Mouse (Mus musculus) hindbrain, postnatal 0 days (tissue): ENCODE results near the gene Fancm. TPM values are rescaled to one million over a fixed set of nuclear protein-coding genes. Genes with fewer than 3 reads are reported as not detected.
A peak's percentile ranks its signal among the peaks of the same experiment; 100 is the strongest.

Experiments used
- ATAC-seq: fragments of 200-750 bp; cut with Nextera tagmentation; 2 replicates; pipeline ENCODE4 v1.8.0; 2017; ENCODE audit warnings: mild to moderate bottlenecking, moderate TSS enrichment, moderate library complexity
- DNase-seq: peaks from one replicate; pipeline ENCODE4 v3.0.0-alpha.2; 2015; ENCODE audit warnings: low spot score
- H3K27ac ChIP-seq: fragments of 300-500 bp; sonication (generic); 2 replicates; pipeline ENCODE4 v1.5.1; 2014; ENCODE audit warnings: mild to moderate bottlenecking
- H3K27me3 ChIP-seq: fragments of 300-500 bp; sonication (generic); 2 replicates; pipeline ENCODE4 v1.6.1; 2014; ENCODE audit warnings: low read length, mixed read lengths; ENCODE audit not compliant: insufficient read depth
- H3K36me3 ChIP-seq: fragments of 300-500 bp; sonication (generic); 2 replicates; pipeline ENCODE4 v1.6.1; 2014; ENCODE audit warnings: low read length, mixed read lengths; ENCODE audit not compliant: insufficient read depth
- H3K4me1 ChIP-seq: fragments of 300-500 bp; sonication (generic); 2 replicates; pipeline ENCODE4 v1.6.1; 2014; ENCODE audit warnings: antibody characterized with exemption, low read length, mixed read lengths; ENCODE audit not compliant: insufficient read depth
- H3K4me2 ChIP-seq: fragments of 300-500 bp; sonication (generic); 2 replicates; pipeline ENCODE4 v1.6.1; 2014; ENCODE audit warnings: low read depth, mild to moderate bottlenecking, low read length, moderate library complexity, mixed read lengths
- H3K4me3 ChIP-seq: fragments of 300-500 bp; sonication (generic); 2 replicates; pipeline ENCODE4 v1.5.1; 2014; ENCODE audit warnings: low read length
- H3K9ac ChIP-seq: fragments of 300-500 bp; sonication (generic); replicated peaks from 2 replicates; pipeline ENCODE4 v1.6.1; 2014; ENCODE audit warnings: mild to moderate bottlenecking, low read length, moderate library complexity, mixed read lengths
- H3K9me3 ChIP-seq: fragments of 300-500 bp; sonication (generic); 2 replicates; pipeline ENCODE4 v1.6.1; 2016; ENCODE audit warnings: low read length, mixed read lengths
- CTCF ChIP-seq: IDR thresholded peaks from 2 replicates; pipeline ENCODE4 v1.5.1; 2016; ENCODE audit warnings: antibody characterized with exemption, control low read depth, low read depth
- WGBS: fragments of 180-500 bp; shearing (Covaris S2); extraction: QIAGEN DNeasy Blood & Tissue Kit; methylation state at CpG from one replicate; pipeline ENCODE4 v1.1.7; 2014; 5-methylcytosine and 5-hydroxymethylcytosine counted together
- polyA plus RNA-seq: library from polyadenylated mRNA; unstranded; fragments of >200 nt; fragmentation: Nextera tagmentation; extraction: Ambion mirVana; gene quantifications from 2 replicates; pipeline ENCODE4 v1.2.1, GENCODE M21; 2015
- total RNA-seq: library from RNA; depleted of rRNA; stranded (reverse); fragments of >200 nt; gene quantifications from 2 replicates; pipeline ENCODE4 v1.2.3, GENCODE M21; 2014; rRNA removed

The Fancm gene
- 14.2 and 16.2 TPM in 2 replicates for total RNA-seq
- polyA plus RNA-seq = 6.1 and 8.2 TPM in 2 replicates

DNA sequence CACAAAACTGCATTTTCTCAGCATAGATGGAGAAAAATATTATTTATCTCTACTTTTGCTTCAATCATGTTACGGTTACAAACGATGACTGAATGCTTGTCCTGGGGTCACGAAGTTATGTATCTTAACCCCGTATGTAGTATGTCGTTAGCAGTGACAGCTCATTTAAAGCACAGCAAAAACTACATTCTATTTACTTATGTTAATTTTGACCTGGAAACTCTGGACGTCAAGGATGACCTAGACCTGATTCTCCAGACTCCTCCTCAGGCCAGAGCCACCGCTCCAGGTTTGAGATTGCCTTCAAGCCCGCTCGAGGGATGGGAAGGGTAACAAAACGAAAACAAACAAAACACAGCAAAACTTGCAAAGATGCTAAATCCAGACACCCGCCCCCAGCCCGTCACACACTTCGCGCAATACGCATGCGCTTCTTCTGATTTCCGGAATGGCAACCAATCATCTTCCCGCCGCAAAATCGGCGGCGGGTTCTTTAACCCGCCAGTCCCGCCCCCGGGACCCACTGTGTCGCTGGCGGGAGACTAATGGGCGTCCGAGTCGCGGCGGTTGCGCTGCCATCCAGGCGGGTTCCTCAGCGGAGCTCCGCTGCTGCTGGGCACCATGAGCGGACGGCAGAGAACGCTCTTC lies at the start of gene Fancm:
Gene Fancm, plus strand, starts transcription at position 519 of the 648 bp plus-strand sequence.
- Histone ChIP-seq H3K9ac (peak within 1 kb of the TSS; percentile 84), H3K4me3 (peak within 1 kb of the TSS; percentile 90), H3K27ac (peak within 1 kb of the TSS; percentile 84), H3K4me1 (peaks cover 14% of the 10 kb centered on the region), H3K4me2 (peak within 1 kb of the TSS; percentile 88), H3K36me3 (no peaks in the 10 kb centered on the region), H3K9me3 (no peaks in the 10 kb centered on the region), H3K27me3 (no peaks in the 10 kb centered on the region)
- ATAC-seq = peak; percentile 60
- peak; percentile 97 for DNase-seq
- no peak for TF ChIP-seq CTCF
- WGBS = 2% methylated on average over 39 of the region's 39 CpGs

DNA sequence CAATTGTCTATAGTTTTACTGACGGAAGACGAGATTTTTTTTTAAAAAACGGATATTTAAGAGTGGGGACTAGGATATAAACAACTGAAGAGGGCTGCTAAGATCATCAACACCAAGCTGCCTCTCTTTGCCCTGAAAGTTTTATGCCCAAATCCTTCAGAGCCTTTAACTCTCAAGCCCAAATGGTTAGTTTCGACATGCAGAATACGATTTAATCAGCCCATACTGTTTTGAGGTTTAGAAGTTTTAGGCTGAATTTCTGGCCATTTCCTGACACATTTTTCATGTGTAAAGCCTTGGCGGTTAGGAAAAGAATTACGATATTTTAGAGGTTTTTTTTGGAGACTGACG lies 39.6 kb upstream of the Fancm start:
- 39% methylated on average over 8 of the region's 8 CpGs for WGBS
- ATAC-seq = no peak

DNA sequence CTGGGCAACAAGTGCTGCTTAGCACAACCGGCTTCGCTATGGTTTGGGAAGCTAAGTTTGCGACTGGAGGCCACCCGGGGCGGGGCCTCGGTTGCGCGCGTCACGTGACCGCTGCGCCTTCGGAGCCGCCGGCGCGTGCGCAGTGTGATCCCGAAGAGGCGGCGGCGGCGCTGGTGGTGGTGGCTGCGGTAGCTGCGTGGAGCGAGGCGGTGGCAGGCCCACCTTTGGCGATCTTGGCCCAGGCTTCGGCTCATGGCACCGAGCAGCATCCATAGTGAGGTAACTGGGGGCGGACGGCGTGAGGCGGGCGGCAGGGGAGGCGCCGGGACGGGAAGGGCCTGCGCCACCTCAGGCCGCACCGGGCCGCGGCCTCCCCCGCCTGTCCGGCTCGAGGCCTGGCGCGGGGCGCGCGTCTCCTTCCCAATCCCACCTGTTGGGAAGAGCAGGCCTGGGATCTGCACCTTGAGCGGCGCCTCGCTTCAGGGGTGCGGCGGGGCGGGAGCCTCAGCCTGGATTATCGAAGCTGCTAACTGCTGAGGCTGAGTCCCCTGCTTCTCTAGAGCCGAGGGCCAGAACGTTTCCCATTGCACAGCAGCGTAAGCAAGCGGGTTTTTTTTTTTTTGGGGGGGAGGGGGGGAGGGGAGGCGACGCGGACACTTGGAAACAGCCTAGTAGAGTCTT lies 39.1 kb upstream of the Fancm start, which contains the start of gene Prpf39:
Gene Prpf39, plus strand, starts transcription at position 144 of the 681 bp plus-strand sequence.
- H3K4me2 ChIP-seq = peak within 1 kb of the TSS; percentile 72
- H3K9ac ChIP-seq = peak within 1 kb of the TSS; percentile 88
- TF ChIP-seq CTCF = no peak
- H3K36me3 ChIP-seq = no peaks in the 10 kb centered on the region
- no peaks in the 10 kb centered on the region for H3K27me3 ChIP-seq
- DNase-seq = peak; percentile 97
- ATAC-seq = peak; percentile 96
- H3K4me3 ChIP-seq = peak within 1 kb of the TSS; percentile 95
- no peaks in the 10 kb centered on the region for H3K9me3 ChIP-seq
- H3K27ac ChIP-seq = peak within 1 kb of the TSS; percentile 85
- peaks cover 14% of the 10 kb centered on the region; the same call in 1 of the 2 replicates for H3K4me1 ChIP-seq
- 0% methylated on average over 64 of the region's 65 CpGs for WGBS

More for the DNA sequence above, 39.6 kb upstream of the Fancm start:
- no peak for DNase-seq
- H3K4me3 ChIP-seq = peak overlapping the region; percentile 95
- no peak overlapping the region for H3K27ac ChIP-seq
- peaks cover 14% of the 10 kb centered on the region; the same call in 1 of the 2 replicates for H3K4me1 ChIP-seq
- H3K9me3 ChIP-seq = no peaks in the 10 kb centered on the region
- TF ChIP-seq CTCF = no peak
- peak overlapping the region; percentile 88; the same call in 1 of the 2 replicates for H3K9ac ChIP-seq
- peak overlapping the region; percentile 72 for H3K4me2 ChIP-seq
- no peaks in the 10 kb centered on the region for H3K36me3 ChIP-seq
- H3K27me3 ChIP-seq = no peaks in the 10 kb centered on the region

DNA sequence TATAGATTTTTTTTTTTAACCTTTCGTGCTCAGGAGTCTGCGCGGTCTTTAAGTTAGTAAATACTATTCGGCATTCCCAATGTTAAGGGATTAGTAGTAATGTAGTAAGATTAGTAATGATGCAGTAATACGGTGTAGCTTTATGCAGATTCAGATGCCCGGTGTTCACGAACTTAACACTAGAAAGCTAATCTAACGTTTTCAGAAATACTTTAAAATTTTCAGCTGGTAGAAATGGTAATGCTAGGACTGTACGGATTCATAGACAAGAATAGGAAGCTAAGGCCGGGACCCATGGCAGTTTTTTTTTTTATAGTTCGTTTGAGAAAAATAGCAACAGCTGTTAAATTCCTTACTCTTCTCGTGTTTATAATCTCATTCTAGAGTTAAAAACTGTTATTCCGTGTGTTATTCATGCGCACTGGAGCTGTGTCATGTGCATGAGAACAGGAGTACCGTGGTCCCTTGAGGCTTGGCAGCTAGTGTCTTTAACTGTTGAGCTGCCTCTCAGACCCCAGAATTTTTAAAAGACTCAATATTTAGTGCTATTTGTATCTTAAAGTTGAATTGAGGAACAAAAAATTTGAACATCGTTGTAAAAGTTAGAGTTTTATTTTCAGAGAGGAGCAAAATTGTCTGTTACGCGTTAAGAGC lies 38.4 kb upstream of the Fancm start:
- H3K9me3 ChIP-seq = no peaks in the 10 kb centered on the region
- TF ChIP-seq CTCF = no peak
- H3K27ac ChIP-seq = no peak overlapping the region
- peak; percentile 57 for DNase-seq
- H3K9ac ChIP-seq = peak overlapping the region; percentile 88
- peak; percentile 36 for ATAC-seq
- H3K36me3 ChIP-seq = no peaks in the 10 kb centered on the region
- peak overlapping the region; percentile 72 for H3K4me2 ChIP-seq
- peak overlapping the region; percentile 95 for H3K4me3 ChIP-seq
- H3K4me1 ChIP-seq = peaks cover 14% of the 10 kb centered on the region; the same call in 1 of the 2 replicates
- no peaks in the 10 kb centered on the region for H3K27me3 ChIP-seq
- WGBS = 13% methylated on average over 18 of the region's 18 CpGs

DNA sequence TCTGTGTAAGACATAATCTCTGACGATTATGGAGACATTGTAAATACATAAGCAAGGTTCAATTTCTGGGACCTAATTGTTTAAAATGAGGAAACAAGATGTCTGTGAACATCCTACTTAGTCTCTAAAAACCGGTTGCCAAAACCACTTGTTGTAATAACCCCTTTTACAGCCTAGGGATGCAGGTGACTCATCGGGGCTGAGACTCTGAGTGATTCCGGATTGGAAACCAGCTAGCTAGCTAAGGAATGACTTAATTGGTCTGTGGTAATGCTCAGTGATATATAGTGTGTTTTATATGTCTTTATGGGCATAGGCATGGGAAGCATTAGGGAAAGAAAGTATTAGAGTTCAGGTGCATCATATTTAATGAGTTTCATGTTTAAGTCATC lies 37.9 kb upstream of the Fancm start:
- no peaks in the 10 kb centered on the region for H3K36me3 ChIP-seq
- WGBS = 43% methylated on average over 4 of the region's 4 CpGs
- no peak overlapping the region for H3K27ac ChIP-seq
- peaks cover 14% of the 10 kb centered on the region; the same call in 1 of the 2 replicates for H3K4me1 ChIP-seq
- TF ChIP-seq CTCF = no peak
- peak overlapping the region; percentile 88; the same call in 1 of the 2 replicates for H3K9ac ChIP-seq
- no peak for ATAC-seq
- H3K9me3 ChIP-seq = no peaks in the 10 kb centered on the region
- H3K4me3 ChIP-seq = peak overlapping the region; percentile 95
- H3K4me2 ChIP-seq = peak overlapping the region; percentile 72
- DNase-seq = no peak
- no peaks in the 10 kb centered on the region for H3K27me3 ChIP-seq

DNA sequence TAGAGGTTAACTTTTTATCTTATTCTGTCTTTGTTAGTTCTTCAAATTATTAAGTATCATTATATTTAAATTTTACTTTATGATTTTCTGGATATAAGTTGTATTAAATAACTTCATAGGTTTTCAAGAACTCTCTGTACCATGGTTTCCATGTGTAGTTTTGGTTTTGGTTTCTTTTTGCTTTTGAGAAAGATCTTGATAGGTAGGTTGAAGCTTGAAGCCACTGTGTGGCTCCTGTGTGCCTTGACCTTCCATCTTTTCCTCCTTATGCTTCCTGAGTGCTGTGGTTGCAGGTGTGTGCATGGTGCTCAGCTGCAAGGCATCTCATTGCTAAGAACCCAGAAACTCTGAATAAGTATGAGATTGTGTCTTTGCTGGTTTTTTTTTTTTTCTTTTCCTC lies 26.6 kb upstream of the Fancm start:
- no peak overlapping the region for H3K4me2 ChIP-seq
- H3K27me3 ChIP-seq = no peaks in the 10 kb centered on the region
- ATAC-seq (no peak), DNase-seq (no peak)
- H3K9ac ChIP-seq = no peak overlapping the region
- no peaks in the 10 kb centered on the region for H3K4me1 ChIP-seq
- no peaks in the 10 kb centered on the region for H3K9me3 ChIP-seq
- H3K4me3 ChIP-seq = no peak overlapping the region
- H3K27ac ChIP-seq = no peak overlapping the region
- peaks cover 10% of the 10 kb centered on the region; the same call in 1 of the 2 replicates for H3K36me3 ChIP-seq
- TF ChIP-seq CTCF = no peak
